Mouse (Mus musculus) CH12.LX (cell line): ENCODE data around the gene Espl1. TPM values are rescaled to one million over a fixed set of nuclear protein-coding genes. Genes with fewer than 3 reads are reported as not detected.

Experiments used
- DNase-seq: peaks from one replicate; pipeline ENCODE4 v3.0.0-alpha.2; 2013; ENCODE audit errors: extremely low read depth
- H3K27ac ChIP-seq: 2 replicates; pipeline ENCODE4 v1.5.1; 2012; ENCODE audit warnings: low read depth, mild to moderate bottlenecking, control low read depth, moderate library complexity; ENCODE audit not compliant: insufficient read depth
- H3K27me3 ChIP-seq: replicated peaks from 2 replicates; pipeline ENCODE3; 2012; ENCODE audit warnings: inconsistent platforms
- H3K36me3 ChIP-seq, 2 experiments: replicated peaks in 1 of 2; 2 replicates each; pipeline versions ENCODE3 to v1.6.1; 2012; ENCODE audit warnings: inconsistent platforms in 1 of 2, low read length in 1 of 2, mild to moderate bottlenecking in 1 of 2, mixed read lengths in 1 of 2, moderate library complexity in 1 of 2; ENCODE audit not compliant: control insufficient read depth in 1 of 2, insufficient read depth in 1 of 2
- H3K4me1 ChIP-seq, 2 experiments: 2 replicates each; pipeline ENCODE4 v1.6.1; 2012; ENCODE audit warnings: inconsistent platforms in 1 of 2, moderate library complexity in 1 of 2; ENCODE audit not compliant: insufficient read depth in 2 of 2, control insufficient read depth in 1 of 2
- H3K4me2 ChIP-seq: 2 replicates; pipeline ENCODE4 v1.6.1; 2012; ENCODE audit warnings: low read depth, mild to moderate bottlenecking, control low read depth; ENCODE audit not compliant: poor library complexity, insufficient read depth, severe bottlenecking
- H3K4me3 ChIP-seq, 3 experiments: fragments of 150-350 bp in 1 of 3; sonication (generic) in 1 of 3; replicated peaks in 1 of 3; 2 replicates each; pipeline versions ENCODE3 to v1.5.1; 2011 to 2012; ENCODE audit warnings: low read depth in 2 of 3, low read length in 2 of 3, mild to moderate bottlenecking in 2 of 3, moderate library complexity in 2 of 3, control low read depth in 1 of 3, improper control_type of control experiment in 1 of 3, inconsistent platforms in 1 of 3, mixed read lengths in 1 of 3; ENCODE audit not compliant: poor library complexity in 1 of 3
- H3K79me2 ChIP-seq: replicated peaks from 2 replicates; pipeline ENCODE4 v1.6.1; 2012; ENCODE audit warnings: mild to moderate bottlenecking, moderate library complexity; ENCODE audit not compliant: control insufficient read depth, poor library complexity, insufficient read depth, severe bottlenecking; ENCODE audit errors: extremely low read depth
- H3K9ac ChIP-seq: 2 replicates; pipeline ENCODE4 v1.6.1; 2012; ENCODE audit warnings: low read depth, mild to moderate bottlenecking, control low read depth, moderate library complexity; ENCODE audit not compliant: insufficient read depth
- H3K9me3 ChIP-seq: replicated peaks from 2 replicates; pipeline ENCODE3; 2012; ENCODE audit warnings: low read length, inconsistent platforms, mixed read lengths
- BHLHE40 ChIP-seq: IDR thresholded peaks from 2 replicates; pipeline ENCODE4 v1.6.1; 2011; ENCODE audit warnings: mild to moderate bottlenecking, low read depth, low read length, improper control_type of control experiment
- CHD2 ChIP-seq: IDR thresholded peaks from 2 replicates; pipeline ENCODE4 v1.6.1; 2011; ENCODE audit warnings: low read length, improper control_type of control experiment
- E2F4 ChIP-seq: IDR thresholded peaks from 2 replicates; pipeline ENCODE4 v1.6.1; 2011; ENCODE audit warnings: low read depth, low read length, improper control_type of control experiment; ENCODE audit not compliant: insufficient replicate concordance
- ELF1 ChIP-seq: IDR thresholded peaks from 2 replicates; pipeline ENCODE4 v1.6.1; 2014; ENCODE audit warnings: low read depth, mild to moderate bottlenecking, inconsistent platforms, low read length, improper control_type of control experiment
- ETS1 ChIP-seq: conservative IDR thresholded peaks from 2 replicates; pipeline ENCODE4 v1.6.1; 2012; ENCODE audit warnings: low read depth, mild to moderate bottlenecking, inconsistent platforms, low read length, improper control_type of control experiment, moderate library complexity
- GABPA ChIP-seq: IDR thresholded peaks from 2 replicates; pipeline ENCODE4 v1.6.1; 2012; ENCODE audit warnings: low read depth, low read length, improper control_type of control experiment, inconsistent platforms; ENCODE audit not compliant: insufficient replicate concordance
- HCFC1 ChIP-seq: IDR thresholded peaks from 2 replicates; pipeline ENCODE4 v1.6.1; 2012; ENCODE audit warnings: low read depth, mild to moderate bottlenecking, inconsistent platforms, low read length, improper control_type of control experiment
- JUN ChIP-seq: IDR thresholded peaks from 2 replicates; pipeline ENCODE4 v1.6.1; 2011; ENCODE audit warnings: low read depth, mild to moderate bottlenecking, low read length, improper control_type of control experiment, moderate library complexity; ENCODE audit not compliant: insufficient read depth
- JUND ChIP-seq: conservative IDR thresholded peaks from 2 replicates; pipeline ENCODE4 v1.6.1; 2011; ENCODE audit warnings: low read depth, low read length, improper control_type of control experiment
- KAT2A ChIP-seq: IDR thresholded peaks from 2 replicates; pipeline ENCODE4 v1.6.1; 2012; ENCODE audit warnings: low read length, improper control_type of control experiment, inconsistent platforms; ENCODE audit not compliant: insufficient replicate concordance
- MAFK ChIP-seq: IDR thresholded peaks from 2 replicates; pipeline ENCODE4 v1.6.1; 2011; ENCODE audit warnings: low read length, improper control_type of control experiment; ENCODE audit not compliant: insufficient replicate concordance
- MEF2A ChIP-seq: IDR thresholded peaks from 2 replicates; pipeline ENCODE4 v1.6.1; 2014; ENCODE audit warnings: low read depth, mild to moderate bottlenecking, inconsistent platforms, low read length, improper control_type of control experiment, borderline replicate concordance
- MXI1 ChIP-seq: IDR thresholded peaks from 2 replicates; pipeline ENCODE4 v1.6.1; 2011; ENCODE audit warnings: mild to moderate bottlenecking, low read depth, low read length, improper control_type of control experiment
- MYC ChIP-seq: IDR thresholded peaks from 2 replicates; pipeline ENCODE4 v1.6.1; 2011; ENCODE audit warnings: low read depth, mild to moderate bottlenecking, improper control_type of control experiment, low read length
- NELFE ChIP-seq: IDR thresholded peaks from 2 replicates; pipeline ENCODE4 v1.6.1; 2011; ENCODE audit warnings: low read depth, low read length, improper control_type of control experiment
- NRF1 ChIP-seq: IDR thresholded peaks from 2 replicates; pipeline ENCODE4 v1.6.1; 2014; ENCODE audit warnings: low read depth, mild to moderate bottlenecking, inconsistent platforms, low read length, improper control_type of control experiment, moderate library complexity
- PAX5 ChIP-seq: IDR thresholded peaks from 2 replicates; pipeline ENCODE4 v1.6.1; 2012; ENCODE audit warnings: low read length, inconsistent platforms, mixed read lengths
- POLR2A ChIP-seq: IDR thresholded peaks from 2 replicates; pipeline ENCODE4 v1.6.1; 2011; ENCODE audit warnings: low read depth, mild to moderate bottlenecking, improper control_type of control experiment, low read length
- POLR2AphosphoS2 ChIP-seq: IDR thresholded peaks from 2 replicates; pipeline ENCODE4 v1.6.1; 2011; ENCODE audit warnings: low read depth, low read length, improper control_type of control experiment
- RAD21 ChIP-seq: IDR thresholded peaks from 2 replicates; pipeline ENCODE4 v1.6.1; 2011; ENCODE audit warnings: low read depth, mild to moderate bottlenecking, low read length, improper control_type of control experiment, moderate library complexity
- RCOR1 ChIP-seq: conservative IDR thresholded peaks from 2 replicates; pipeline ENCODE4 v1.6.1; 2012; ENCODE audit warnings: low read depth, mild to moderate bottlenecking, inconsistent platforms, low read length, improper control_type of control experiment
- SIN3A ChIP-seq: IDR thresholded peaks from 2 replicates; pipeline ENCODE4 v1.6.1; 2012; ENCODE audit warnings: low read length, improper control_type of control experiment, inconsistent platforms
- TBP ChIP-seq: conservative IDR thresholded peaks from 2 replicates; pipeline ENCODE4 v1.6.1; 2011; ENCODE audit warnings: low read depth, low read length, improper control_type of control experiment
- TCF12 ChIP-seq: IDR thresholded peaks from 2 replicates; pipeline ENCODE4 v1.6.1; 2014; ENCODE audit warnings: low read depth, mild to moderate bottlenecking, inconsistent platforms, low read length, improper control_type of control experiment
- UBTF ChIP-seq: IDR thresholded peaks from 2 replicates; pipeline ENCODE4 v1.6.1; 2012; ENCODE audit warnings: low read depth, mild to moderate bottlenecking, inconsistent platforms, low read length, improper control_type of control experiment, moderate library complexity
- USF1 ChIP-seq: IDR thresholded peaks from 2 replicates; pipeline ENCODE4 v1.6.1; 2014; ENCODE audit warnings: low read depth, mild to moderate bottlenecking, inconsistent platforms, low read length, improper control_type of control experiment
- ZC3H11A ChIP-seq: IDR thresholded peaks from 2 replicates; pipeline ENCODE4 v1.6.1; 2012; ENCODE audit warnings: low read depth, mild to moderate bottlenecking, inconsistent platforms, low read length, improper control_type of control experiment
- ZKSCAN1 ChIP-seq: IDR thresholded peaks from 2 replicates; pipeline ENCODE4 v1.6.1; 2012; ENCODE audit warnings: low read depth, inconsistent platforms, low read length, improper control_type of control experiment, borderline replicate concordance
- ZMIZ1 ChIP-seq: IDR thresholded peaks from 2 replicates; pipeline ENCODE4 v1.6.1; 2012; ENCODE audit warnings: low read depth, mild to moderate bottlenecking, inconsistent platforms, low read length, improper control_type of control experiment
- ZNF384 ChIP-seq: IDR thresholded peaks from 2 replicates; pipeline ENCODE4 v1.6.1; 2012; ENCODE audit warnings: low read depth, low read length, improper control_type of control experiment, inconsistent platforms
- dilution Hi-C: fragments of 300-500 bp; cut with MboI; formaldehyde crosslinking; loops from 2 replicates; pipeline ENCODE4 v1.14.3; 2020; ENCODE audit warnings: low sequenced_read_pairs; ENCODE audit not compliant: extremely low pct_unique_long_range_greater_than_20kb, extremely low pct_ligation_motif_present
- in situ Hi-C: fragments of 300-500 bp; cut with MboI; formaldehyde crosslinking; loops from 3 replicates; pipeline ENCODE4 v1.14.3; 2019; ENCODE audit warnings: low sequenced_read_pairs, low pct_ligation_motif_present, low pct_unique_long_range_greater_than_20kb, mixed read lengths
- polyA plus RNA-seq: library from polyadenylated mRNA; unstranded; fragments of >175 nt; gene quantifications from 2 replicates; pipeline ENCODE4 v1.2.1, GENCODE M21; 2012; ENCODE audit warnings: low read depth; ENCODE audit not compliant: insufficient read length
- total RNA-seq, 2 experiments: library from RNA; depleted of rRNA; stranded (reverse); fragments of 300-350 nt in 1 of 2; fragments of >200 nt in 1 of 2; gene quantifications; 2 replicates each; pipeline ENCODE4 v1.2.3; 2012 to 2014

Espl1 gene
- total and polyA plus RNA-seq, 3 experiments, result 41.3 to 80.7 (median 51.0) TPM

GRCm38 (mm10) chr15:102331610-102332015 is 35.5 kb downstream of the Espl1 start, which contains the start of gene Myg1:
Gene Myg1, plus strand, starts transcription at chr15:102331709.
- peaks cover 46 to 80% of the 10 kb centered on the region in 2 experiments for H3K36me3 ChIP-seq
- peak within 1 kb of the TSS; percentile 75 for H3K27ac ChIP-seq
- peaks cover 31% of the 10 kb centered on the region for H3K79me2 ChIP-seq
- peak within 1 kb of the TSS; percentile 65 to 85 (median 70) for H3K4me3 ChIP-seq
- in situ Hi-C loops (no loop called here), dilution Hi-C loops (no loop called here)
- peaks cover 14 to 37% of the 10 kb centered on the region in 2 experiments for H3K4me1 ChIP-seq
- H3K9ac ChIP-seq, result peak within 1 kb of the TSS; percentile 58
- no peaks in the 10 kb centered on the region for H3K9me3 ChIP-seq
- TF ChIP-seq JUN (no peak), HCFC1 (peak; percentile 92), POLR2A (peak; percentile 92), CHD2 (peak; percentile 90), ELF1 (peak; percentile 92), SIN3A (peak; percentile 98), MXI1 (peak; percentile 96), ZNF384 (no peak), TCF12 (peak; percentile 47), RAD21 (no peak), MEF2A (0 out of 2 replicates have a peak, but pooled peaks have one; percentile 56), E2F4 (peak; percentile 92; the same call in 1 of the 2 replicates), TBP (peak; percentile 80), ETS1 (no peak), MYC (peak; percentile 73), NELFE (peak; percentile 95), POLR2AphosphoS2 (peak; percentile 96), ZMIZ1 (peak; percentile 78; the same call in 1 of the 2 replicates), UBTF (peak; percentile 68; the same call in 1 of the 2 replicates), JUND (no peak), NRF1 (0 out of 2 replicates have a peak, but pooled peaks have one; percentile 28), KAT2A (peak; percentile 94), ZKSCAN1 (no peak), BHLHE40 (no peak), ZC3H11A (no peak), PAX5 (no peak), GABPA (no peak), RCOR1 (0 out of 2 replicates have a peak, but pooled peaks have one; percentile 24), USF1 (no peak), MAFK (no peak)
- peak within 1 kb of the TSS; percentile 84 for H3K4me2 ChIP-seq
- DNase-seq, result peak; percentile 95
- no peaks in the 10 kb centered on the region for H3K27me3 ChIP-seq
